Mouse (Mus musculus) thymus, postnatal 0 days (tissue): ENCODE measurements around the gene Mgat2. TPM values are rescaled to one million over a fixed set of nuclear protein-coding genes. Genes with fewer than 3 reads are reported as not detected.
A peak's percentile ranks its signal among the peaks of the same experiment; 100 is the strongest.

ENCODE experiments used
- DNase-seq: peaks from one replicate; pipeline ENCODE4 v3.0.0-alpha.2; 2015; ENCODE audit warnings: low spot score
- microRNA-seq: library from miRNA; unstranded; fragments of <30 nt; microRNA quantifications from one replicate; pipeline ENCODE4, GENCODE M21; 2016; ENCODE audit warnings: borderline number of aligned reads
- polyA plus RNA-seq: library from polyadenylated mRNA; unstranded; fragments of >200 nt; fragmentation: Nextera tagmentation; extraction: Ambion mirVana; gene quantifications from 2 replicates; pipeline ENCODE4 v1.2.1, GENCODE M21; 2015

Gene Mgat2
- polyA plus RNA-seq, 1 experiment from 2014 or later = 63.3 TPM

- DNase-seq = no peak
Observed at GRCm38 (mm10) chr12:69210056-69210979, 26.4 kb downstream of the Mgat2 start.

DNA sequence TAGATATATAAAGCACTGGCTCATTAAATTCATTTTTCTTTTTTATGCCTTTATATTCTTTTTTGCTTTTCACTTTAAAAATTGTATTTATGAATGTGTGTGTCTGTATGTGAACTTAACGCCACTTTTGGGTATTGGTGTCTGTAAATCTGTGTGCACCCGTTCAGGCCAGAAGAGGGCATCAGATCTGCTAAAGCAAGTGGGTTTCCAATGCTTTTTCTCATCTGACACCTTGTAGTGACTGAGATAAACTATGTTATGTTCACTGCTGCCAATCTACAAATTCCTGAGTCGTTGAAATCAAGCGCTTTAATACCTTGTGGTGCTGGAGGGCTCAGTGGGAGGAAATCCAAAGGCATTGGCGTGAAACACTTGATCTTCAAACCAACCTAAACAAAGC, 27.1 kb downstream of the Mgat2 start:
- DNase-seq = peak; percentile 16

- DNase-seq = no peak
Observed at GRCm38 (mm10) chr12:69213186-69213777, 29.3 kb downstream of the Mgat2 start.

GRCm38 (mm10) chr12:69214393-69214792, 30.4 kb downstream of the Mgat2 start:
- DNase-seq = no peak

GRCm38 (mm10) chr12:69215000-69215785, 31.2 kb downstream of the Mgat2 start:
- no peak for DNase-seq

DNA sequence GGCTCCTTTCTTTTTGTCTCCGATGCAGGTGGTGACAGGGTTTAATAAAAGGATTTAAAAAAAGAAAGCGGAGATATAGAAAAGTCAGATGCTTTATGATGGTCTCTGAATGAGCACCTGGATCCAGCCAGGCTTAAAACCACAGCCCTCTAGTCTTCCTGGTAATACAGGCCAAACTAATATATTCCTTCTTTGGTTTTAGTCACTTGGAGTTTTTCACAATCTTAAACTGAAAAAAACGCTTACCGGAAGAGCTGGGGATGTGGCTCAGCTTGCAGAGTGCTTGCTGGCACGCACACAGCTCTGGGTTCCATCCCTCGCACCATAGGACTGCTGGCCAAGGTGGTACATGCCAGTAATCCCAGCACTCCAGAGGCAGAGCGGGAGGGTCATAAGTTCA, 32.6 kb downstream of the Mgat2 start:
- no peak for DNase-seq

GRCm38 (mm10) chr12:69220613-69221277, 36.8 kb downstream of the Mgat2 start:
- DNase-seq = no peak

DNA sequence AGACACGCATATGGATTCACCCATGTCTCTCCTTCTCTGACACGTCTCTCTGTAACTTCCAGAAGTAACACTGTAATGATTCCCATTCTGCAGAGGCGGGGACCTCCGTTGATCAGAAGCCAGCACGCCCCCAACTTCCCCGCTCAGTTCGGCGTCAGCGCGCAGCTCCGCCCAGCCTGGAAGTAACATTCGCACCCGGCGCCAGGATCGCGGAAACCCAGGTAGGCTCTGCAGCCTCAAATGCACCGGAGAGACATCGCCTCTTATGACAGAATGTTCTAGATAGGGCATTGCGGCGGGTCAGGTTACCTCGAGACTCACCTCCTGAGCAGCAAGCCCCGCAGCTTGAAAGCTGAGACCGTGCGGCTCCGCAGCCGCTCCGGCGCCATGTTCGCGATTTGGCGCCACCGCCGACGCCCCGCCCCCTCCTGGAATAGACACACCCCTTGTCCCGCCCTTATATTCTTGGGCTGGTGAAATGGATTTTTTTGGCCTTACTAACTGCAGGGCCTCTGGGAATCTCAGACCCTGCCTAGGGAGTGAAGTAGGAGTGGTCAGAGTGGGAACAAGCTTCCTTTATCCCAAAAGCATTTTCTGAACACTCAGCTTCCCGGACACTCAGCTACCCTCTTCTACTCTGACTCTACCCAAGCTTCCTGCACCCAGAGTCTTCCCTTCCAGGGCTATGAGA, 44.0 kb downstream of the Mgat2 start, which contains the start of gene Pole2:
TSS of gene Pole2 (minus strand) at position 420 of the 691 bp plus-strand sequence.
- DNase-seq = peak; percentile 80

GRCm38 (mm10) chr12:69229251-69229650, 45.3 kb downstream of the Mgat2 start:
- peak; percentile 50 for DNase-seq

- no peak for DNase-seq
Observed at GRCm38 (mm10) chr12:69235782-69236181, 51.8 kb downstream of the Mgat2 start.

Small RNA genes within 50 kb of the gene (microRNA-seq; reads per million reads assigned to microRNA genes)
- not detected for gene Gm47287
- gene Gm47295 = not detected

Other genes with a start within 250 kb of the Mgat2 start
- 3,209 and 3,306 TPM in 2 replicates for gene Rps29, start 25.0 kb upstream of the Mgat2 start, polyA plus RNA-seq
- gene Lrr1, start 15.3 kb upstream of the Mgat2 start, polyA plus RNA-seq = 27.4 and 30.1 TPM in 2 replicates
- gene Rpl36al, start 74 bp upstream of the Mgat2 start, polyA plus RNA-seq = 931 and 1,018 TPM in 2 replicates
- gene Gm49383, start 12.9 kb downstream of the Mgat2 start, polyA plus RNA-seq = 35.7 and 37.1 TPM in 2 replicates
- 11.0 and 11.2 TPM in 2 replicates for gene Dnaaf2, start 14.3 kb downstream of the Mgat2 start, polyA plus RNA-seq
- 29.5 and 31.1 TPM in 2 replicates for gene Gm49384, start 20.1 kb downstream of the Mgat2 start, polyA plus RNA-seq
- gene Pole2, start 44.0 kb downstream of the Mgat2 start, polyA plus RNA-seq = 21.4 and 23.1 TPM in 2 replicates
- gene Klhdc1, start 57.0 kb downstream of the Mgat2 start, polyA plus RNA-seq = 15.6 and 22.8 TPM in 2 replicates
- gene Klhdc2, start 112.5 kb downstream of the Mgat2 start, polyA plus RNA-seq = 37.9 and 38.8 TPM in 2 replicates
- 84.3 and 93.2 TPM in 2 replicates for gene Nemf, start 173.0 kb downstream of the Mgat2 start, polyA plus RNA-seq
- gene Arf6, start 188.0 kb downstream of the Mgat2 start, polyA plus RNA-seq = 93.8 and 123 TPM in 2 replicates
- gene Gm9887, start 188.3 kb downstream of the Mgat2 start, polyA plus RNA-seq = 2.4 and 2.9 TPM in 2 replicates